Mouse (Mus musculus) A20 (cell line): ENCODE measurements around the gene Slc1a2.

Experiments
- DNase-seq: peaks from one replicate; pipeline ENCODE4 v3.0.0-alpha.2; 2011; ENCODE audit warnings: low read depth, low spot score

The Slc1a2 gene

DNA sequence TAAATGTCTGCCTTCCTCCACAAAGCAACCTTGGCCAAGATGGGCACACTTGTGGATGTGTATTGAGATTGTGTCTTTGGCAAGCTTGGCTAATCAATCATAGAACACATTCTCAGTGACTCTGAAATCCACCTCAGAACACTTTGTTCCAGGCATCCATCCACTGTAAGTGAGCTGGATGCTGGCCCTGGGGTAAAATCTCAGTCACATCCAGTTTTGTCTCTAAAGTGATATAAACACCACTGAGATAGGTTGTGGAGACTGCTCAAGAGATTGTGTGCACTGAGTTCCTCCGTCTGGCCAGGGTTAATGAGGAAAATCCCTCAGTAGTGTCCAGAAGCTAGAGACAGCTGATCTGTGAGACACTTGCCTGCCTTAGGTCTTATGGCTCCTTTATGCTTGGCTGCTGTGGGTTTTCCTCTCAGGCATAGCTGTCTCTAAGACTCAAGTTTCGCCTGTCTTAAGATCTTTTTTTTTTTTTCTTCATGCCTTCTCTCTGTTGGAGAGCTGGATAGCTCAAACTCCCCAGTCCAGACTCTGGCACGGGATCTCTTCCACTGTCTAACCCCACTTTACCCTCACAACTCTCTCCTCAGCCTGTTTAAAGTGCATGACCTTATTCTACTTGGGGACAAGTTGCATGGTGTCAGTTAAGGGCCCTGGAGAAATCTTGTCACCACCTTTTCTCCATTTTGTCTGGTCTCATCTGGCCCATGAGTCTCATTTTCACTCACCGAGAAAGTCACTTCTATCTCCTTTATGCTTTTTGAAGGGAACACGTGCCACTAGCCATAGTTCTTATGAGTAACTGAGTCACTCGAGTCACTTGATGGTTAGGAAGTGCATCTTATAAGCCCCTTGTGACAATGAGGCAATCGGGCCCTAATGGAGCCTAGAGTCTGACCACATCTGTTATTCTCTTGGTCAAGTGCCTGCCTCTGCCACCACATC lies 54.5 kb downstream of the Slc1a2 start:
- no peak for DNase-seq

DNA sequence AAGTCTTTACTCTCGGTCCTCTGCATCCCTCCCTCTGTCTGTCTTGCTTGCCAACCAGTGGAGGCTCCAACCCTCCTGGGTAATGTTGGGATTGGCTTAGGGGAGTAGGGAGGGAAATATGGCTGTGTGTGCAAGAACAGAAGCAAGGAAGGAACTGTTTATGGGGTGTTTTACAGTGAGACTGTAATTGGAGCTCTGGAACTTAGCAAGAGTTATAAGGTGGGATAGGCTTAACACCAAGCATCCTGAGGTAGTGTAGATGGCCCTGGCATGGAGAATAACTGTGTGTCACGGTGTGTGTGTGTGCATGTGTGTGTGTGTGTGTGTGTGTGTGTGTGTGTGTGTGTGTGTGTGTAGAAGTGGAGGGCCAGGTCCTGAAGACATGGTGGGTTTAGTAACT lies 55.9 kb downstream of the Slc1a2 start:
- no peak for DNase-seq

DNA sequence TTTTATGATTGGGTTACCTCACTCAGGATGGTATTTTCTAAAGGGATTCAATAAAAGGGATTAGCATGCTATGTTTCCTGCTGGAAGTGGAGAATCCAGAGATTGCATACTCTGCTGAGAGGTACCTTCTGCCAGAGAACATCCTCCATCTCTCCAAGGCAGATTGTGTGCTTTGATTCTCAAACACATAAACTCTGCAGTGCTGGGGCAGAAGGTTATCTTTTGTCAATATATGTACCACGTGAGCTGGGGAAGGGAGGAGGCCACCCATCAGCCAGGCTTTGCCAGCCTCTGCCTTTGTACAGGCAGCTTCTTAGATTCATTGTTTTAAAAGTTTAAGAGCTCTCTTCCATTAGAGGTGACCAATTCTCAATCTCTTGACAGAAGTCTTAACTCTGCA lies 57.3 kb downstream of the Slc1a2 start:
- DNase-seq: no peak

DNA sequence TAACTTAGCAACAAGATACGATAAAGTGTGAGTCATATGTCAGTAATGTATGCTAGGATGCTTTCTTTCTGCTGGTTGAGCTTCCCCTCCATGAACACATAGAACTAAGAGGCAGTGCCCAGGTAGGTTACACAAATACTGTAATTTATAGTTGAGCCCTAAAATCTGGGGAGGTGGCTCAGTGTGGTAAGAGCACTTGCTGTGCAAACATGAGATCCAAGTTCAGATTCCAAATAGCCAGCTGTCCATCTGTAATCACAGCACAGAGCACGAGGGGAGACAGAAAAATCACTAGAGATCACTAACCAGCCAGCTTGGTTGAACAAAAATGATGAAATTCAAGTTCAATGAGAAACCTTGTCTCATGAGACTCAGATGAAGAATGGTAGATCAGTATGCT lies 63.4 kb downstream of the Slc1a2 start:
- no peak for DNase-seq

DNA sequence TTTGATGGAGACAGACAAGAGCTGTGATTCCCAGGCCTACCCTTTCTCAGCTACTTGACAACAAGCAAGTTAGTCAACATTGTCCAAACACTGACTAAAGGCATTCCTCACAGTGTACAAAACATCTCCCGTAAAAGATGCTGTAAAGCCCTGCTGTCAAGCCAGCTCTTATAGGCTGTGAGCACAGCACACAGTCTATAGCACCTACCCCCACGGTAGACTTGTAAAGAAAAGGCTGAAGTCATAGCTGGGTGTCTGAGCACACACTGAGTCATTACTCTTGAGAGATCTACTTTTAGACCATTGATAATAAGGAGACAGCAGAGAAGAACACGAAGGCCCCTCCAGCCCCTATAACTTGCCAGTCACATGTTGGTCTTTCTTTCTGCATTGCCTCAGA lies 66.6 kb downstream of the Slc1a2 start:
- no peak for DNase-seq

DNA sequence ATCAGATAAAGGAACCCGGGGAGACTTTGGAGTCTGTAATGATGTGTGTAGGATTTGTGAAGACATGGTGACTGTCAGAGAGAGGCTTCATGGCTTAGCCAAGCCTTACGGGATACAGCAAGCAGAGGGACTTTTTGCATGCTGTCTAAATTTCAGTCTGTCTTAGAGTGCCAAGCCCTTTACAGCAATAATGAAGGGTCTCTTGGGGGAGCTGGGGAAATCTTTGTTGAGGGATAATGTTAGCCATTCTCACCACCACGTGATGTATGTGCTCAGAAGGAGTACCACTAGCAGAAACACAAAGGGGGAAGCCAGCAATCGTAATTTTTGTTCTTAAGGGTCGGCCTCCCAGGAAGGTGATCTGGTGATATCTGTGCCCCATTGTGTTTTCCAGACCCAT lies 71.9 kb downstream of the Slc1a2 start:
- DNase-seq: no peak

DNA sequence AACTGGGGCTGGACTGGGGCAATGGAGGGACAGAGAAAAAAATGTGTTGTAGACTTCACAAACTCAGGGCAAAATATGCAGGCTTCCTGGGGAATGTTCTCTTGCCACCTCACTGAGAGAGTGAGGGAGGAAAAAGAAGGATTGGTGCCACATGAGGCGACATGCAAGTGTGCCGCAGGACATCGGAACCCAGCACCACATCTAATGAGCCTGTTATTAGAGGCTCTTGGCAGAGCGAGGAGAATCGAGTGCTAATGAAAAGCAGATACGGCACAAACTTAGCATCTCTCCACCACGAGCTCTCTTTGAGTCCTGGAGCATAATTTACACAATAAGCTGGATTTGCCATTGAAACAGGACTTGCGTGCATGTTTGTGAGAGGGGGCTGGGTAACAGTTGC lies 72.3 kb downstream of the Slc1a2 start:
- DNase-seq: no peak

DNA sequence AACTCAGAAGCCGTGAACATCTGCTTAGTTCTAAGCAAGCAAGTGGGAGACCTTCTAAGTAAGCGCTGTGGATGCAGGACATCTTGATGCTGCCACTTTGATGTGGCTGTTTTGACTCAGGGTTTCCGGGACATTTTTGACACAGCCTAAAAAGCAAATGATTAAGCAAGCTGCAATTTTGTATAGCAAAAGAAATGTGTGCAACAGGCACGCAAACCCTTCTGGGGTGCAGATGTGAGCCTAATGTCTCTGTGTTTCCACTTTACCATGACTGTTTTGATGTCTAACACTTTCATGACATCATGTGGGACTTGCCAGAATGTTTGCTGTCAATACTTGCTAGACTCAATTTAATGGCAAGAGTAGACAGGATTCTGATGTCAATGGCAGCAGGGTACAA lies 74.7 kb downstream of the Slc1a2 start:
- DNase-seq: no peak

DNA sequence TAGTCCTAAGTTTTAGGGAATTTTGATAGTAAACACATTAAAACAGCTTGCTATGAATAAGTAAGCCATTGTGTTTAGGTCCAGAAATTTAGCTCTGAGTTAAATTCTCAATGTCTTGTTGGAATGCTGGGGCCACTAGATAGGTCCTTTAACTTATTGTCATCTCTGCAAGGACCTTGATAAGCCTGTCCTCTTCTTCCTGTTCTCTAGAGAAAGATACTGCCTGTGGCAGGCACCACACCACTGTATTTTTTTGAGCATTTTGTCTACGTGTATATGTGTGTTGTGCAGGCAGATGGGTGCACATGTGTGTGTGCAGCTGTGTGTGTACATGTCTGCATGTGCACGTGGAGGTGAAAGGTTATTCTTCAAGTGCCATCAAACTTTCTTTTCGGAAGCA lies 75.6 kb downstream of the Slc1a2 start:
- DNase-seq: no peak

DNA sequence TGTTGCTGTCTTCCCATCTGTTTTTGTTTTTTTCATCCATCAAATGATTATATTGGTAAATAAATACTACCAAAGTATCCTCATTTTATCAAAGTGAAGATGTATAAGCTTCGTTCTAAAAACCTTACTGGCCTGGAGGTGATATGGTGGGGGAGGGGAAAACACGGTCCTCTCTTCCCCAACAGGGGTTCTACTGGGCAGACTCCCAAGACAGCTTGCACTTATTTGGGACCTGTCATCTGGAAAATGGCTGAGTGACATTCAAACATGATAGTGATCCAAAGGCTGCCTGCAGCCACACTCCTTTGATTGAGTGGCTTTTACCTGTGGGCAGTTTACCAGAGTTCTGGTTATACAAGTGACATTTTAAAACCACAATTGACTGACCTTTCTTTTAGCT lies 76.6 kb downstream of the Slc1a2 start:
- no peak for DNase-seq

DNA sequence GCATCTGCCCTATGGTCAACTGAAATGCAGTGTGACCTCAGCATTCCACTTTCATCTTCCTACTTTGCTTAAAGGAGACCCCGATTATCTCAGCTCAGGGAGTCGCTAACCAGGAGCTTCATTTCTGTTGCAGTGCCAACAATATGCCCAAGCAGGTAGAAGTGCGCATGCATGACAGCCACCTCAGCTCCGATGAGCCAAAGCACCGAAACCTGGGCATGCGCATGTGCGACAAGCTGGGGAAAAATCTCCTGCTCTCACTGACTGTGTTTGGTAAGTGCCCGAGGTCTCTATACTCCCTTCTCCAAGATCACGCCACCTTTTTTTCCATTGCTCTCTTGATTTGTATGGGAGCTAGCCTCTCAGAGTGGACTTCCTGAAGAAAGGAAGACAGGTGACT lies 77.4 kb downstream of the Slc1a2 start:
- DNase-seq: no peak

DNA sequence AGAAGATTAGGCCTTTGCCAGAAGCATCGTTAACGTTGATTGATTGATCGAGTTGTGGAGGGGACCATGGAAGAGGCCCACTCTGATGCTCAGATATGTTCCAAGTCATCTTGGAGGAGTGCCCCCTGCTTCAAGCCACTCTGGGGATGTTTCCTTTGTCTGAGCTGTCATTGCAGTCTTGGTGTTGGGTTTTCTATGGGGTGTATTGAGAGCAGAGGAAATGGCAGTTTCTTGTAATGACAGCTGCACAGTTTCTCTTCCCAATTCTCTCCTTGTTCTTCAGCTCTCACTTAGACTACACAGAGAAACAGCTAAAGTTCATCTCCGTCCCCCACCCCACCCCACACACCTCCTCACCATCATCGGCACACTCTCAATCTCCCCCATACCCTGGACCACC lies 78.0 kb downstream of the Slc1a2 start:
- peak; percentile 62 for DNase-seq

DNA sequence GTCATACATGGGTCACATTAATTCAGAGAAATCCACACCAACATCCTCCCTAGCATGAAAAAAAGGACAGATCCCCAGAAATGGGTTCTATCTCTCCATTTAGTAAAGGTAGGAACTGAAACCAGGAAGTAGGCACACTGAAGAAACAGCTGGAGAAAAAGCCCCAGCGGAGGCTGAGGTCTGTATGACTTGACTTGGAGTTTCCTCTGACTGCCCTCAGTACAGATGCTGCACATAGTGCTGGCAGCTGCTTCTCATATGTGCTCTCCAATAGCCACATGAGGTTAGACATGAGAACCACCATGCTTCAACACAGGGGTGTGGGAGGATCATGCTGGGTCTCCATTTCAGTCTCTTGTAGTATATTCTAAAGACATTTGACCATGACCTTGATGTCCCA lies 80.4 kb downstream of the Slc1a2 start:
- DNase-seq: peak; percentile 71

DNA sequence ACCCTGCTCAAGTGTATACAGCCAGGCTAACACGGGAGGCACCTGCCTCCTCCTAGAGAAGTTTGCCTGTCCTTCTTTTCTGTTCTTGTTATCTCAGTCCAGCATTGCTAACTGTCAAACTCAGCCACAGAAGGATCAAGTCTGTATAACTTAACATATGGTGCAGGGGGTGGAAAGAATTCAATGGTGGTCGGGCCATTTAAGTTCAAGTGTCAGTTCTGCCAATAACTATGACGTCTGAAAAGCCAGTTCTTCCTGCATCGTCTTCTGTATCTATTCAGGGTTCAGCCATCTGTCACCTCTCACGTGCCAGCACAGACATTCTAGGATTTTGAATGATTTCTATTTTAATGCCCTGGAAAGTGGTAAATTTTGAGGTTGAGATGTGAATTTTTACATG lies 84.2 kb downstream of the Slc1a2 start:
- DNase-seq: no peak

DNA sequence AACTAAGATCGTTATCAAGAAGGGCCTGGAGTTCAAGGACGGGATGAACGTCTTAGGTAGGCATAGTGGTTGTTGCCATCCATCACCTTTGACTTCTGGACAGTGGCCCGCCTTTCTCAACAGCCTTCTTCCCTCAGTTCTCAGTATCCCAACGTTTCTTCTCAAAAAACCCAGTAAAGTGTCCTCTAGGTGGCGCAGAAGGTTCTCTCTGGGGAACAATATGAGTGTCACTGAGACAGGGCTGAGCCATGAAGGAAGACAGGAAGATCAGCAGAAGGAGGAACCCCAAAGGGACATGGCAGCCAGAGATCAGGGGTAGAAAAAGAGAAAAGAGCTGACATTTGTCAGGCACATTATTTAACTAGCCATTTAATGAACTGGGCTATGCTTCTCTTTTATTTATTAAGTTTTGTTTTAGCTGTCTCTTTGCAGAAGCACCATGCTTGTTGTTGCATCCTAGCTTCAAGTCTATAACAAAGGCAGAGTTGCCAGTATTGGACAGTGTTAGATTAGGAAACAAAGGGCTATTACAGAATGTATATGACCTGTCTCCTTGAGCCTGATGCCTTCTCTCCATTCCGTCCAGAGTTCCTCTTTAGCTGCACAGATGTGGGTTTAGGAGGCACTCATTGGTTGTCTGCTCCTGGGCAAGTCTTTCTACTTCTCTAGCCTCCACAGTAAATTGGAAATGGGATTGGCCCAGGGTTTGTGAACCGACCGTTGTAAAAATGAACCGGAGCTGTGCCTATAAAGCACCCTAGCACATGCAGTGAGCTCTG lies 85.6 kb downstream of the Slc1a2 start:
- peak; percentile 73 for DNase-seq

DNA sequence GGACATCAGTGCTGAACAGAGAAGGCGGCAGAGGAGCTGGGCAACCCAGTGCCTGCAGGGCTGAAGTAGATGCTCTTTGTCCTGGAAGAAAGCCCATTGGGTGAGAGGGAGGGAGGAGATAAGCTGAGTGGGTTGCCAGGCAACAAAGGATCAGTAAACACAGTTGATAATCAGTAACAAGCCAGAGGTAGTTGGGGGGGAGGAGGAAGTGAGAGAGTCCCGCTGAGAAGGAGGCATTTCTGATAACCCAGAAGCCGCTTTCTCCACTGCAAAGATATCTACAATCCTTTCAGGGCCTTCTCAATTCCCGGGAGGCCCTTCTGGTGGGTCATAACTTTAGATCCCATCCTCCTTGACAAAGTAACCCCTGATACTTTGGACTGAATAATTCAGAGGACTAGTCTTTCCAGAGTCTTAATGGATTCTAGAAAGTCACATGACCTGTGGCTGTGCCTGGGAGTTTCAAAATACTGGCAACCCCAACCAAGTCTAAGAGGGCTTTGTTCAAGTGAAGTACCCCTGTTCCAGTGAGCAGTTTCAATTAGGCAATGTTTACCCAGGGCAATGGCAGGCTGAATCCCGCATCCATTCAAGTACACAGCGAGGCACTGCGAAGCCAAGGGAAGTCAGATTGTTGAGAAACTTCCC lies 86.9 kb downstream of the Slc1a2 start:
- DNase-seq: peak; percentile 75

DNA sequence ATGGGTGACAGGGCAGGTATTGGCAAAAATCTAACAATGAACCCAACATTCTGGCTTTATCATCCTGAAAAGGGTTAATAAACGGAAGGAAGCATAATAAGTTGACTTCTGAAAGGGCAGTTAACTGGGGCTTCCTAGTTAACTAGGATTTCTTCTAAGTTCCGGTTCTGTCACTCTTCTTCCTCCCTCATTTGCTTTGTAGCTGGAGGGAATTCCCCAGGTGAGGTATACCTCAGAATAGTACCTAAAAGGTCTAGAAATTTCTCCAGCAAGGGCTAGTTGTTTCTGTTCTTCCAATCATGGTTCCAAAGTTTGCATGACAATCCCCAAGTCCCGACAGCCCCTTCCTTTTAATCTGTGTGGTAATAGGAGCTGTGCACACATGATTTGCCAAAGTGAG lies 89.3 kb downstream of the Slc1a2 start:
- peak; percentile 13 for DNase-seq

DNA sequence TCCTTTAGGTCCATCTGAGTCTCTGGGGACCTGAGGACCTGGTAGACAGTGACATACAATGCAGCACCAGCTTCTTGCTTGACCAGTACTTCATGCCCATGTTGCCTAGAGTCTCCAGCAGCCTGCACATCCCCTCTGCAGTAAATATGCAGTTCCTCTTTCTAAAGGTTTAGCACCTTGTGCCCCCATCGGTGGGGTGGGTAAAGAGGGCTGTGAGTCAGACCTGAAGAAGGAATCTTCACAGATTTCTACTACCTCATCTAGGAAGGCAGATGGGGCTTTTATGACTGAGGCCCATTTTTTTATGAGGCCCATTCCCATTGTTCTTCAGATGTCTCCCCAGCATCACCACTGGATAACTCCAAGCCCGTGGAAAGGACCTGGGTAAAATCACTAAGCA lies 91.5 kb downstream of the Slc1a2 start:
- DNase-seq: peak; percentile 22

DNA sequence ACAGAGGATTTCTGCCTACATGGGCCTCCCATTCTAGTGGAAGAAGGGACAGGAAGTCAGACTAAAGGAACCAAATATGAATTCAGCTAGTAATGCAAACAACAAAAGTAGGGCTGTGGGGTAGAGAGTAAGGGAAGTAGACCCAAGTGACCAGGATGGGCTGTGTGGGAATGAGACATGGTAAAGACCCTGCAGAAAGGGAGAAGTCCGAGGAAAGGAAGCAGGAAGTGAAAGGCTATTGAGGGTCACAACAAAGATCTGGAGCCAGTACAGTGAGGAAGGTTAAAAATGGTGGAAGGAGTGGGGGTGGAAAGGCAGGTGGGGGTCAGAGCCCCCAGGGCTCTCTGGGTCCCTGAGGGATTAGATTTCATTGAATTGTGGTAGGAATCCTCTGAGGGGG lies 93.4 kb downstream of the Slc1a2 start:
- no peak for DNase-seq

DNA sequence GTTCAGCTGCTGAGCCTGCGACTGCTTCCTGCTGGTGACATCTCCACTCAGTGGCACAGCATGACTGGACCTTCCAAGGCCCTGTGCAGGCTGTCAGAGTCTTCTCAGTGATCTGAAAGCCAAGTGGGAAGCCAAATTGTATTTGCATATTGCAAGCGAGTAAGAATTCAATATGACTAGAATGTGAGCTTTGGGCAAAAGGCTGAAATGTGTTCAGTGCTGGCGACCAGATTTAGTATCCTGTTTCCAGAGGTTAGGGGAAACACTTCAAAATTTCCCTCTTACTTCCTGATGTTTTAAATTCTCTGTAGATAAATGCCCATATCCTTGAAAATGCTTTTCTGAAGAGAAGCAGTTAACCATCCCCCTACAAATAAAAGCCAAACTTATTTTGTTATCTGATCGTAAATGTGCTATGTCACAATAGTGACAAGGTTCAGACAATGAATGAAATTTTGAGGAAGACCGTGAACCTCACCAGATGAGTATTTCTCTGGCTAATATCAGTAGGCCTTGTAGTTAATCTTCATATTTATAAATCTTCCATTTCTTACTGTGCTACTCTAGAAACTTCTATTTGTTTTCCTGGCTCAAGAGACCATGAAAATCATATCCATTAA lies 98.9 kb downstream of the Slc1a2 start:
- DNase-seq: no peak

DNA sequence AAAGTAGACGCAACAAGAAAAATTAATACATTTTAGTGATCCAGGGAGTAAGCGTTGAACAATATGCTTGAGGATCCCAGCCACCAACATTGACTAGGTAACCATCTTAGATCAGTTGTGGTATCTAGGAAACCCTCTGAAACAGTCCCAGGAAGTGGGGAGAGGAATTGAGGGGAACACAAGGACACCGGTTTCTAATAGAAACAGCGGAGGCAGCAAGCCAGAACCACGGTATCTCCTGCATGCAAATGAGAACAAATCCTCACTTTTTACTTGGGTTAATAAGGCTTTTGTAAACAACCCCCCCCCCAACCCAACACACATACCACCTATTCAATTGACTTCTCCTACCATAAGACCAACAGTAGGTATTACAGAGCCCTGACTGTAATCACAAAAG lies 101.0 kb downstream of the Slc1a2 start:
- no peak for DNase-seq
